Mouse (Mus musculus): ENCODE results near the gene Mrpl45. TPM values are rescaled to one million over a fixed set of nuclear protein-coding genes. Genes with fewer than 3 reads are reported as not detected.
"Not testable (repeated sequence)": the region's sequence is repeated elsewhere in the genome, so short reads cannot be mapped to it uniquely, and the experiment has no call there.

The Mrpl45 gene
- polyA plus RNA-seq (2016; fragmentation: Nextera tagmentation; extraction: Ambion mirVana): 43.2 and 46.5 TPM in 2 replicates

DNA sequence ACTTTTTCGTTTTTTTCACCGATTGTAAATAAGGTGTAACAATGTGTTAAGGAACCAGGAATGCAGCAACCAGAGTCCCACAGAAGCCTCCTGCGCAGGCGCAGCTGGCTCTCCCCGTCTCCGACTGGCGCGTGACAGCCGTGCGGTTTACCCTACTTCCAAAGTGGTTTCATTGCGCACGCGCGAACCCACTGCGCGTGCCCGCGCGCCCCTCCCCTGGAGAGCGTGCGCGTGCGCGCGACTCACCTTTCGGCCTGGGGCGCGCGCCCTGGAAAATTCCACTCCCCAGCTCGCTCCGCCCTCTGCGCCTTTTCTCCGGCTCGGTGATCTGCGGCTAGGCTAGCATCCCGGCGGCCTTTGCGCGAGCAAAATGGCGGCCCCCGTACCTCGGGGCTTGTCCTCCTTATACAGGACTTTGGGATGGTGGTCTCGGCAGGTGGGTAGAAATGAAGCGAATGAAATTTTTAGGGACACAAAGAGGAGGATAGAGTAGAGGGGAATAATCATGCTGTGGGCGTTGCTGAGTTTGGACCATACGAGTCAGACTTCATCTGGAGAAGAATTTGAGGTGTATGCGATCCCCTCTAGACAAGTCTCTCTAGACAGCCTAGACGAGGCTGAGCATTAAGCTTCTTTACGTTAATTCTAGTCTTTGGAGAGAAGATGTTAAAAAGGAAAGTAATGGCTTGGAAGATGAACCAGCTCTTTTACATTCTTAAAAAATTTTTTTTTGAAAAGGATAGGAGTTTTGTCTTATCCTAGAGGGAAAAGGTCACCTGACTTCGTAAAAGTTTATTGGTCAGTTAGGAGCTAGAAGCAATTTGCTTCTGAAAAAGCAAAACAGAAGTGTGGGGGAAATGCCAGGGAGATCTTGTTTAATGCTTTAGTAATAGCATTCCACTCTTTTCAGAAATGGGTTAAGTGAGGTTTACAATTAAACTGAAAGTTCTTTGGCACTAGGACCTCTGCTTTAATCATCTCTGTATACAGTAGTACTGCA is at the start of gene Mrpl45:
Gene Mrpl45 (plus strand): TSS at position 213 of the 1,000 bp plus-strand sequence.
- Histone ChIP-seq H3K27ac (replicated peaks) (peak within 1 kb of the TSS; percentile 63; the same call in 1 of the 2 replicates), H3K36me3 (0 out of 2 replicates have a peak, but pooled peaks cover 12% of the 10 kb centered on the region), H3K4me3 (peak within 1 kb of the TSS; percentile 58), H3K9ac (replicated peaks) (peak within 1 kb of the TSS; percentile 57), H3K4me2 (replicated peaks) (peak within 1 kb of the TSS; percentile 54), H3K4me1 (peaks cover 16% of the 10 kb centered on the region), H3K27me3 (peaks cover 7% of the 10 kb centered on the region; the same call in 1 of the 2 replicates), H3K9me3 (no peaks in the 10 kb centered on the region)
- ATAC-seq (ENCODE audit: low FRiP score, low read depth): peak; percentile 95
- under 1% methylated on average over 50 of the region's 50 CpGs for WGBS

DNA sequence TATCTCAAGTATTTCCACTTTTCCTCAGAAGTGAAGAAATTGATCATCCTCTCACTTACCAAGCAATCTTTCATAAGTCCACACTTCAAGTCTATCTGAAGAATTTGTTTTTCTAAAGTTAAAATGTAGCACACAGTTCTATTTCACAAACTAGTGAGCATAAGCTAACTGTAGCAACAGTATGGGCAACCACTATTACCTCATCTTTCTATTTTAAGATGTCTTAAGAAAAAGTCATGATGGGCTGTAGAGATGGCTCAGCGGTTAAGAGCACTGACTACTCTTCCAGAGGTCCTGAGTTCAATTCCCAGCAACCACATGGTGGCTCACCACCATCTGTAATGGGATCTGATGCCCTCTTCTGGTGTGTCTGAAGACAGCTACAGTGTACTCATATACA is 49.0 kb upstream of the Mrpl45 start:
- WGBS: 97% methylated on average over 1 of the region's 1 CpGs
- H3K4me2 ChIP-seq (replicated peaks); H3K27ac ChIP-seq (replicated peaks); H3K4me1 ChIP-seq; H3K27me3 ChIP-seq; H3K9ac ChIP-seq (replicated peaks); H3K4me3 ChIP-seq; H3K9me3 ChIP-seq; ATAC-seq (ENCODE audit: low FRiP score, low read depth): not testable (repeated sequence)
- peaks cover 32% of the 10 kb centered on the region for H3K36me3 ChIP-seq

DNA sequence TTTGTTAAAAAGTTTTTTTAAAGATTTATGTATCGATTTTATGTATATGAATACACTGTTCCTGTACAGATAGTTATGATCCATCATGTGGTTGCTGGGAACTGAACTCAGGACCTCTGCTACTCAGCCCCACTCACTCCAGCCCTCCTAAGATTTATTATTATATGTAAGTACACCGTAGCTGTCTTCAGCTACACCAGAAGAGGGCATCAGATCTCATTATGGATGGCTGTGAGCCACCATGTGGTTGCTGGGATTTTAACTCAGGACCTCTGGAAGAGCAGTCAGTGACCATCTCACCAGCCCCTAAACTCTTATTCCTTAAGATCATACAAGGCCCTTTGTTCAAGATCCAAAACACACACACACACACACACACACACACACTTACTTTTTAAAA is 45.5 kb upstream of the Mrpl45 start:
- WGBS: 89% methylated on average over 2 of the region's 2 CpGs
- peaks cover 16% of the 10 kb centered on the region for H3K36me3 ChIP-seq
- not testable (repeated sequence) for H3K4me1 ChIP-seq; ATAC-seq (ENCODE audit: low FRiP score, low read depth); H3K27me3 ChIP-seq; H3K4me2 ChIP-seq (replicated peaks); H3K9me3 ChIP-seq; H3K27ac ChIP-seq (replicated peaks); H3K9ac ChIP-seq (replicated peaks); H3K4me3 ChIP-seq

DNA sequence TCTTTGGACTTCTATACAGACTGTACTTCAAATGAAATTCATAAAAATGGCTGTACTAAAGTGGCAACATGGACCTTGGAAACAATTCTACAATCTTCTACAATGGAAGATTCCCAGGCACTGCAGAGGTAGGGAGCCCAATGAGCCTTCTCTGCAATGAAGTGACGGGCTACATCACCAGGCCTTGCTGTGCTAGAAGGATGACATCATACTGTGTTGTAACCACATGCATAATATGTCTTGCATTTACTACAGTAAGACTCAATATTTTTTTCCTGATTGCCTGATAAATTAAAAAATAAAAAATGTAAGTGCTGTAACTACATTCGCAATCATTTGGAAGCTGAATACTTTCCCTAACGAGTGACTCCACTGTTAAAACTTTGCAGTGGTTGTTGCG is 42.7 kb upstream of the Mrpl45 start:
- H3K4me3 ChIP-seq: no peak overlapping the region
- no peaks in the 10 kb centered on the region for H3K27me3 ChIP-seq
- ATAC-seq (ENCODE audit: low FRiP score, low read depth): no peak
- no peaks in the 10 kb centered on the region for H3K36me3 ChIP-seq
- 97% methylated on average over 4 of the region's 4 CpGs for WGBS
- 0 out of 2 replicates have a peak, but pooled peaks cover 4% of the 10 kb centered on the region for H3K9me3 ChIP-seq
- no peak overlapping the region for H3K27ac ChIP-seq (replicated peaks)
- no peak overlapping the region for H3K9ac ChIP-seq (replicated peaks)
- peaks cover 7% of the 10 kb centered on the region for H3K4me1 ChIP-seq
- H3K4me2 ChIP-seq (replicated peaks): no peak overlapping the region

DNA sequence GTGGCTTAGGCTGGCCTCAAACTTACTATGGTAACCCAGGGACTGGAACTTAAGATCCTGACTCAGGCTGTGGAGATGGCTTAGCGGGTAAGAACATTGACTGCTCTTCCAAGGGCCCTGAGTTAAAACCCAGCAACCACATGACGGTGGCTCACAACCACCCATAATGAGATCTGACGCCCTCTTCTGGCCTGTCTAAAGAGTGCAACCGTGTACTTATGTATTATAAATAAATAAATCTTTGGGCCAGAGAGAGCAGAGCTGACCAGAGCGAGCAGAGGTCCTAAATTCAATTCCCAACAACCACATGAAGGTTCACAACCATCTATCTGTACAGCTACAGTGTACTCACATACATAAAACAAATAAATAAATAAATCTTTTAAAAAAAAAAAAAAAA is 41.9 kb upstream of the Mrpl45 start:
- H3K36me3 ChIP-seq: no peaks in the 10 kb centered on the region
- H3K9me3 ChIP-seq: 0 out of 2 replicates have a peak, but pooled peaks cover 4% of the 10 kb centered on the region
- no peak for ATAC-seq (ENCODE audit: low FRiP score, low read depth)
- no peaks in the 10 kb centered on the region for H3K27me3 ChIP-seq
- H3K9ac ChIP-seq (replicated peaks): no peak overlapping the region
- H3K27ac ChIP-seq (replicated peaks): no peak overlapping the region
- H3K4me1 ChIP-seq: peaks cover 15% of the 10 kb centered on the region
- H3K4me2 ChIP-seq (replicated peaks): no peak overlapping the region
- 84% methylated on average over 5 of the region's 5 CpGs for WGBS
- H3K4me3 ChIP-seq: no peak overlapping the region

DNA sequence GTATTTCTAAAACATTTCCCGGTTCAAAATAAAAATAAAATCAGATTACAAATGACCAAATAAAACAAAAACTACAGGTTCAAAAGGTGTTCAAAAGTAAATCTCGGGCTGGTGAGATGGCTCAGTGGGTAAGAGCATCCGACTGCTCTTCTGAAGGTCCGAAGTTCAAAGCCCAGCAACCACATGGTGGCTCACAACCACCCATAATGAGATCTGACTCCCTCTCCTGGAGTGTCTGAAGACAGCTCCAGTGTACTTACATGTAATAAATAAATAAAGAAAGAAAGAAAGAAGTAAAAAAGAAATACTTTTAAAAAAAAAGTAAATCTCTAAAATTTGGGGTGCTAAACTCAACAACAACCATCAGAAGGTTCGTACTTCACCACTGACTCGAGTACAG is 40.6 kb upstream of the Mrpl45 start:
- H3K4me1 ChIP-seq: peaks cover 20% of the 10 kb centered on the region
- ATAC-seq (ENCODE audit: low FRiP score, low read depth); H3K4me3 ChIP-seq; H3K27me3 ChIP-seq; H3K9me3 ChIP-seq; H3K27ac ChIP-seq (replicated peaks); H3K9ac ChIP-seq (replicated peaks); H3K4me2 ChIP-seq (replicated peaks); H3K36me3 ChIP-seq: not testable (repeated sequence)
- 97% methylated on average over 6 of the region's 6 CpGs for WGBS

DNA sequence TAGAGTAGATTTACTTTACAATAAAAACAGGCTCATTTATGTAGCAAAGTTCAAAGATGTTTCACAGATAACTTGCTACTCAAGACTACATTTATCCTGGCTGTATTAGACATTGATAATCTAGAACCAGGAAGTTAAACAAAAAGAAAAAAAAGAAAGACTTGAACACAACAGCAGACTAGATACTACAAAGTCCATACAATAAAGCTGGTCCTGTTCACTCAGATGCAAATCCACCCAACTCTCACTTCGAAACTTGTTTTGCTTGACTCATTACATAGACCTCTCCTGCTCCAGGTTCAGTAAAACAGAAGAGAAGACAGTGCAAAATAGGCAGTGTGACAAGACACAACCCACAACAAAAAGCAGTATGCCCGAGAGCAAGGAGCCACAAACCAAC is 40.2 kb upstream of the Mrpl45 start:
- WGBS: 93% methylated on average over 2 of the region's 2 CpGs
- H3K9me3 ChIP-seq: 0 out of 2 replicates have a peak, but pooled peaks cover 4% of the 10 kb centered on the region
- H3K4me1 ChIP-seq: peaks cover 20% of the 10 kb centered on the region
- H3K9ac ChIP-seq (replicated peaks): no peak overlapping the region
- H3K4me3 ChIP-seq: no peak overlapping the region
- H3K4me2 ChIP-seq (replicated peaks): no peak overlapping the region
- H3K27ac ChIP-seq (replicated peaks): no peak overlapping the region
- no peaks in the 10 kb centered on the region for H3K36me3 ChIP-seq
- H3K27me3 ChIP-seq: no peaks in the 10 kb centered on the region
- no peak for ATAC-seq (ENCODE audit: low FRiP score, low read depth)

DNA sequence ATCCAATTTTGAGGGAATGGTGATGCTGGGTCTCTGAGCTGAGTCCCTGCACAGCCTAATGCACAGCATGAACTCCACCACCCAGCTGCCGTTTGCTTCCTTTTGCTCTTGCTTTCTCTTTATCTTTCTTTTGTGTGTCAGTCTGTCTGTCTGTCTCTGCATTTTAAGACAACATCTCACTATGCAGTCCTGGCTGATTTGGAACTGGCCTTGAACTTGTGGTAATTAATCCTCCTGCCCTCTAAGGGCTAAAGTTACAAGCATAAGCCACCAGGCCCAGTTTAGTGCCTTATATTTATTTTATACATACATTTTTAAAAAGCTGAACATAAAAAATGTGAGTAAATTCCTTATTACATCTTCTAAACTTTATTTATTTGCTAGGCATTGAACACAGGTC is 39.5 kb upstream of the Mrpl45 start:
- Histone ChIP-seq H3K4me2 (replicated peaks) (no peak overlapping the region), H3K9me3 (0 out of 2 replicates have a peak, but pooled peaks cover 4% of the 10 kb centered on the region), H3K4me3 (no peak overlapping the region), H3K9ac (replicated peaks) (no peak overlapping the region), H3K36me3 (no peaks in the 10 kb centered on the region), H3K4me1 (peaks cover 20% of the 10 kb centered on the region), H3K27me3 (no peaks in the 10 kb centered on the region), H3K27ac (replicated peaks) (no peak overlapping the region)
- ATAC-seq (ENCODE audit: low FRiP score, low read depth): no peak
- WGBS: 38% methylated on average over 1 of the region's 1 CpGs

DNA sequence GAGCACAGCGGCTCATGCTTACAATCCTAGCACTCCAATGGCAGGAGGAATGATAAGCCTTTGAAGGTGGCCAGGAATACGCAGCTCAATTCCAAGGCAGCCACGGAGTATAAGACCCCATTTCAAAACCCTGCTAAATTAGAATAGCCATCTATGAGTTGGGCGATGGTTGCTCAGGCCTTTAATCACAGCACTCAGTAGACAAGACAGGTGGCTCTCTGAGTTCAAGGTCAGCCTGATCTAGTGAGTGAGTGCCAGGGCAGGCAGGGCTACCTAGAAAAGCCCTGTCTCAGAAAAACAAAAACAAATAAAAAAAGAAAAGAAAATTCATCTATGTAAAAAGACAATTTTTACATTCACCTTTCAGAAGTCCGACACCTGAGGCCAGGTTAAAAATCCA is 38.4 kb upstream of the Mrpl45 start:
- no peak for ATAC-seq (ENCODE audit: low FRiP score, low read depth)
- Histone ChIP-seq H3K4me2 (replicated peaks) (no peak overlapping the region), H3K36me3 (no peaks in the 10 kb centered on the region), H3K4me1 (peaks cover 20% of the 10 kb centered on the region), H3K4me3 (no peak overlapping the region), H3K27me3 (no peaks in the 10 kb centered on the region), H3K27ac (replicated peaks) (no peak overlapping the region), H3K9ac (replicated peaks) (no peak overlapping the region), H3K9me3 (0 out of 2 replicates have a peak, but pooled peaks cover 4% of the 10 kb centered on the region)
- WGBS: 91% methylated on average over 5 of the region's 5 CpGs

DNA sequence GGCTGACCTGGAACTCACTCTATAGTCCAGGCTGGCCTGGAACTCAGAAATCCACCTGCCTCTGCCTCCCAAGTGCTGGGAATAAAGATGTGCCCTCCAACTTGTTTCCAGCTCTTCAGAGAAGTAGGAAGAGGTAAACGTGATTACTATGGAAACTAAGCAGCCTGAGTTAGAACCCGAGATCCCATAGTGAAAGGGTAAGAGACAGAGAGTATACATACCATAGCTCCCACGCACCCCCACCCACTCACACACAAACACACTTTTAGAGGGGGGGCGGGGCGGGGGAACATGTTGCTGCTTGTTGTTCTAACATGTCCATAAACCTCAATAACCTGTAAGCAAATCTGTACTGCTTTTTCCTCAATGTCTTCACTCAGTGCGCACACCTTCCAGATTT is 37.1 kb upstream of the Mrpl45 start:
- no peaks in the 10 kb centered on the region for H3K27me3 ChIP-seq

DNA sequence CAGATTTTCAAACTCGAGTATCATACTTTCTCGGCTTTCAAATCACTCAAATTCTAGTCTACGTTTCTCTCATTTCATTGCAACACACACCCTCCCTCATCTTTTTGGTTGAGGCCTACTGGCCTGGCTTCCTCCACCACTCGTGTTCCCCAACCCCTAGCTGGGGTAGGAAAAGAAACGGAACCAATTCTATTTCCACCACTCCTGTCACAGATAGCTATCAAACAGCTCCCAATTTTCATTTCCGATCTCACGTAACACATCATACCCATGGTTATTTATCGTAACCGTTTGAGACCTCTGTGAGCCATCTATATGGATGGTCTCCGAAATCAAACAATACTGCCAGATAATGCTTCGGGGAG is 36.5 kb upstream of the Mrpl45 start:
- peak overlapping the region; percentile 66 for H3K4me2 ChIP-seq (replicated peaks)
- no peaks in the 10 kb centered on the region for H3K27me3 ChIP-seq
- H3K4me1 ChIP-seq: peaks cover 20% of the 10 kb centered on the region
- H3K4me3 ChIP-seq: peak overlapping the region; percentile 96
- 23% methylated on average over 11 of the region's 11 CpGs for WGBS
- peak overlapping the region; percentile 97 for H3K9ac ChIP-seq (replicated peaks)
- no peak for ATAC-seq (ENCODE audit: low FRiP score, low read depth)
- H3K36me3 ChIP-seq: no peaks in the 10 kb centered on the region
- 0 out of 2 replicates have a peak, but pooled peaks cover 4% of the 10 kb centered on the region for H3K9me3 ChIP-seq
- H3K27ac ChIP-seq (replicated peaks): peak overlapping the region; percentile 99

More for the DNA sequence above, 37.1 kb upstream of the Mrpl45 start:
- Histone ChIP-seq H3K9me3 (0 out of 2 replicates have a peak, but pooled peaks cover 4% of the 10 kb centered on the region), H3K36me3 (no peaks in the 10 kb centered on the region), H3K4me3 (peak overlapping the region; percentile 96), H3K4me1 (peaks cover 20% of the 10 kb centered on the region), H3K4me2 (replicated peaks) (peak overlapping the region; percentile 66), H3K27ac (replicated peaks) (no peak overlapping the region; the same call in 1 of the 2 replicates), H3K9ac (replicated peaks) (peak overlapping the region; percentile 97)
- WGBS: 80% methylated on average over 6 of the region's 6 CpGs
- no peak for ATAC-seq (ENCODE audit: low FRiP score, low read depth)

All from midbrain, embryonic 12.5 days (tissue).